Mouse (Mus musculus) heart, postnatal 0 days (tissue): ENCODE data around the gene Lgalsl.

Source experiments
- CTCF ChIP-seq: IDR thresholded peaks from 2 replicates; pipeline ENCODE4 v1.5.1; 2016; ENCODE audit warnings: antibody characterized with exemption, control low read depth, low read depth
- EP300 ChIP-seq: IDR thresholded peaks from 2 replicates; pipeline ENCODE4 v1.6.1; 2016; ENCODE audit warnings: antibody characterized with exemption, low read depth

DNA sequence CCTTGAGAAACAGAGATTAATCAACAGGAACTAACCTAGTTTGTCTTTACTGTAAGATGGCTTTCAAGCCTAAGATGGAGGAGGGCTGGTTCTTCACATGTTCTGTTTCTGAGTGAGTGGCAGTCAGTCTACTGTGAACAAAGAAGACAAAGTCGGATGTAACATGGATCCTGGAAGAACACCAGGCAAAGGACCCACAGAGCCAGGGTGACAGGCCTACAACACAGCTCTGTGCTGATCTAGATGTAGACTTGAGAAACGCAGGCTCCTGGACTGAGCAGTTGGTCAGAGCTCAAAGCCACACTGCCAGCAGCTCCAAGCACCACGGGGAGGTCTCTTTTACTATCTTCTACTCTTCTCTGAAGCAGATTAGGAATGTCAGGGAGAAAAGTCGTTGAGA is 37.2 kb downstream of the Lgalsl start:
- TF ChIP-seq CTCF (no peak), EP300 (no peak)
